Mouse (Mus musculus) lung, embryonic 14.5 days (tissue): ENCODE results near the gene Trim71. TPM values are rescaled to one million over a fixed set of nuclear protein-coding genes. Genes with fewer than 3 reads are reported as not detected.

Source experiments
- ATAC-seq: fragments of 200-750 bp; cut with Nextera tagmentation; 2 replicates; pipeline ENCODE4 v1.8.0; 2017; ENCODE audit warnings: mild to moderate bottlenecking, moderate TSS enrichment, moderate library complexity; ENCODE audit not compliant: insufficient read depth
- DNase-seq: peaks from one replicate; pipeline ENCODE4 v3.0.0-alpha.2; 2015
- H3K27ac ChIP-seq: fragments of 300-500 bp; sonication (generic); 2 replicates; pipeline ENCODE4 v1.5.1; 2014; ENCODE audit warnings: low read depth, mild to moderate bottlenecking, moderate library complexity
- H3K27me3 ChIP-seq: fragments of 300-500 bp; sonication (generic); 2 replicates; pipeline ENCODE4 v1.6.1; 2014; ENCODE audit warnings: low read length, control low read depth; ENCODE audit not compliant: insufficient read depth
- H3K36me3 ChIP-seq: fragments of 300-500 bp; sonication (generic); 2 replicates; pipeline ENCODE4 v1.6.1; 2014; ENCODE audit warnings: control low read depth; ENCODE audit not compliant: insufficient read depth
- H3K4me1 ChIP-seq: fragments of 300-500 bp; sonication (generic); 2 replicates; pipeline ENCODE4 v1.6.1; 2014; ENCODE audit warnings: antibody characterized with exemption, control low read depth; ENCODE audit not compliant: insufficient read depth
- H3K4me2 ChIP-seq: fragments of 300-500 bp; sonication (generic); 2 replicates; pipeline ENCODE4 v1.6.1; 2014; ENCODE audit warnings: mild to moderate bottlenecking
- H3K4me3 ChIP-seq: fragments of 300-500 bp; sonication (generic); 2 replicates; pipeline ENCODE4 v1.5.1; 2014; ENCODE audit warnings: low read depth, low read length
- H3K9ac ChIP-seq: fragments of 300-500 bp; sonication (generic); 2 replicates; pipeline ENCODE4 v1.6.1; 2014
- H3K9me3 ChIP-seq: fragments of 300-500 bp; sonication (generic); 2 replicates; pipeline ENCODE4 v1.6.1; 2016; ENCODE audit warnings: low read depth, low read length, control low read depth
- CTCF ChIP-seq: IDR thresholded peaks from 2 replicates; pipeline ENCODE4 v1.5.1; 2016; ENCODE audit warnings: antibody characterized with exemption, low read depth
- WGBS: fragments of 180-500 bp; shearing (Covaris S2); extraction: QIAGEN DNeasy Blood & Tissue Kit; methylation state at CpG from one replicate; pipeline ENCODE4 v1.1.7; 2014; 5-methylcytosine and 5-hydroxymethylcytosine counted together
- polyA plus RNA-seq: library from polyadenylated mRNA; unstranded; fragments of >200 nt; fragmentation: Nextera tagmentation; extraction: Ambion mirVana; gene quantifications from 2 replicates; pipeline ENCODE4 v1.2.1, GENCODE M21; 2014

Gene Trim71
- polyA plus RNA-seq, 1 experiment from 2014 or later: 1.5 TPM

DNA sequence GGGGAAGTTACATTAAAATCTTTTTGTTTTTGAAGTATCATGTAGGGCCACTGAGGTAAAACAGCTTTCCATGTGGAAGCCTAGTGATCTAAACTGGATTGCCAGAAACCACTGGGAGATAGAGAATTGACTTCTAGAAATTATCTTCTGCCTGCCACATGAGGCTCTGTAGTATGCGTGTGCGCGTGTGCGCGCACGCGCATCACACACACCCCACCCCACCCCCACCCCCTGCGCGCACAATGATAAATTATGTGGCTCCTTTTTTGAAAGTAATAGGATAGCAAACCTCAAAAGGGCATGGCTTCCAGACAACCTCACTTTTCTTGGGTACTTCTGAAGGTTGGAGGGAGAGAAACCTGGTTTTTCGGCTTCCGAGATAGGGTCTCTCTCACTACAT, 62.3 kb downstream of the Trim71 start:
- Histone ChIP-seq H3K9ac (no peak overlapping the region), H3K9me3 (no peaks in the 10 kb centered on the region), H3K27me3 (no peaks in the 10 kb centered on the region), H3K36me3 (no peaks in the 10 kb centered on the region), H3K27ac (no peak overlapping the region), H3K4me3 (no peak overlapping the region), H3K4me2 (no peak overlapping the region), H3K4me1 (no peaks in the 10 kb centered on the region)
- TF ChIP-seq CTCF: no peak
- 95% methylated on average over 11 of the region's 11 CpGs for WGBS
- ATAC-seq (no peak), DNase-seq (no peak)

DNA sequence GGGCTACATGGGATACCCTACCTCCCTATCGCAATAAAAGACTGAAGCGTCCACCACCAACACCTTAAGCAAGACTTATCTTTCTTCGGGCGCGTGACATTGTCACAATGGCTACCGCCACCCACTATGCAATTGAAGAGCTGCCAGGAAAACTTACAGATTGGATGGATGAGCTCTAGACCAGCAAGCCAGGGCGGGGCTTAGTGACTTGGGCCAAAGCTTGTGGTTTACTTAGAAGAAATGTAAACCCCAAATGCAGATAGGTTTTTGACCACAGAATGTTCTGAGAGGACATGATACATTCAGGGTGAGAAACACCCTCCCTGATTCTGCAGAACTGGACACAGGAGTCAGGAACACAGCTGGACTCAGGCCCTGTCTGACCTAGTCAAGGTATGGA, 63.1 kb downstream of the Trim71 start:
- H3K4me2 ChIP-seq: no peak overlapping the region

DNA sequence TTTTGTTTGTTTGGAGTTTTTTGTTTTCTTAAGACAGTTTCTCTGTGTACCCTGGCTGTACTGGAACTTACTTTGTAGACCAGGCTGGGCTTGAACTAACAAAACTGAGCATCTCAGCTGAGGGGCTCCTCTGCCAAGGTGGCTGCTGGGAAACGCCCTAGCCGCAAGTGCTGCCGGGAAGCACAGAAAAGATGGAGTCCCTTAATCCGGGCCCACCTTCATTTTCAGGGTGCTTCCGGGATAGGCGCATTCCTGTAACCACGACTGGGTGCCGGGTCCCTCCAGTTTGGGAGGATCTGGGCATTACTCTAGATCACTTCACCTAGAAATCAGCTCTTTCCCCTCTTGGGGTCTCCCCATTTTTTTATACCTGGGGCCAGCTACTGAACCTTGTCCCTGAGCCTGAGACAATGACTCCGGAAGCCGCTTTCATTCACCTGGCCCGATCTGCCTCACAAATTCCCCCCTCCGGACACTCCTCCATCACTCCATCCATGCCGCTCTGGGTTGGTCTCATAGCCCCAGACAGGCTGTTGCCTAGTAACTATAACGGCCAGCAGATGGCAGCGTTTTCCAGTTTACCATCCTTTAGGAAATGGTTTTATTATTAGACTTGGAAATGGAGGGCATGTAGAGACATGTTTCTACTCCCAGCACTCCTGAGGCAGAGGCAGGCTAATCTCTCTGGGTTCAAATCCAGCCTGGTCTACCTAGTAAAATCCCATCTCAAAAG, 64.2 kb downstream of the Trim71 start:
- ATAC-seq (0 out of 2 replicates have a peak, but pooled peaks have one; percentile 55), DNase-seq (peak; percentile 92)
- no peak overlapping the region for H3K4me3 ChIP-seq
- H3K27me3 ChIP-seq: no peaks in the 10 kb centered on the region
- H3K9me3 ChIP-seq: no peaks in the 10 kb centered on the region
- H3K4me2 ChIP-seq: no peak overlapping the region
- H3K36me3 ChIP-seq: no peaks in the 10 kb centered on the region
- H3K4me1 ChIP-seq: no peaks in the 10 kb centered on the region
- WGBS: 18% methylated on average over 15 of the region's 15 CpGs
- H3K27ac ChIP-seq: no peak overlapping the region
- H3K9ac ChIP-seq: no peak overlapping the region
- peak; percentile 80 for TF ChIP-seq CTCF

More for the DNA sequence above, 63.1 kb downstream of the Trim71 start:
- ATAC-seq: no peak
- Histone ChIP-seq H3K36me3 (no peaks in the 10 kb centered on the region), H3K27ac (no peak overlapping the region), H3K9ac (no peak overlapping the region), H3K9me3 (no peaks in the 10 kb centered on the region), H3K4me1 (no peaks in the 10 kb centered on the region), H3K4me3 (no peak overlapping the region), H3K27me3 (no peaks in the 10 kb centered on the region)
- 89% methylated on average over 7 of the region's 7 CpGs for WGBS
- no peak for DNase-seq
- no peak for TF ChIP-seq CTCF

DNA sequence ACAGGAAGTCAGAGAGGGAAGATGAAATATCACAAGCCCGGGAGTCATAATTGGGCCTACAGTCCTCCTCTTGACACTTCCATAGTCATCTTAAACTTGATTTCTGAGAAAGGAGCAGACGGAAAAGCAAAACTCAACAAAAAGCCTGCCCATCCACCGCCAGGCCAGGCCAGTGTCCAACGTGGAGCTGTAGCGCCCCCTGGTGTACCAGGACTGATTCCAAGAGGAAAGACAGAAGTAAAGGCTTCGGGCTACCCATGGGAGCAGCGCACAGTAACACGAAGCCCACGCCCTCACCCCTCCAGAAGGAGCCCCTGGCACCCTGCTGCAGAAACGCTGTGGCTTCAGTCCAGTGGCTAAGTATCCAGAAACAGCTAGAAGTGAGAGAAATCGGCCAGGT, 66.0 kb downstream of the Trim71 start:
- no peak overlapping the region for H3K4me3 ChIP-seq
- no peak overlapping the region for H3K27ac ChIP-seq
- TF ChIP-seq CTCF: peak; percentile 94
- 4% methylated on average over 11 of the region's 11 CpGs for WGBS
- peak; percentile 97 for DNase-seq
- ATAC-seq: peak; percentile 84
- H3K27me3 ChIP-seq: no peaks in the 10 kb centered on the region
- peak overlapping the region; percentile 4; the same call in 1 of the 2 replicates for H3K4me2 ChIP-seq
- no peaks in the 10 kb centered on the region for H3K9me3 ChIP-seq
- H3K4me1 ChIP-seq: no peaks in the 10 kb centered on the region
- no peak overlapping the region for H3K9ac ChIP-seq
- no peaks in the 10 kb centered on the region for H3K36me3 ChIP-seq

DNA sequence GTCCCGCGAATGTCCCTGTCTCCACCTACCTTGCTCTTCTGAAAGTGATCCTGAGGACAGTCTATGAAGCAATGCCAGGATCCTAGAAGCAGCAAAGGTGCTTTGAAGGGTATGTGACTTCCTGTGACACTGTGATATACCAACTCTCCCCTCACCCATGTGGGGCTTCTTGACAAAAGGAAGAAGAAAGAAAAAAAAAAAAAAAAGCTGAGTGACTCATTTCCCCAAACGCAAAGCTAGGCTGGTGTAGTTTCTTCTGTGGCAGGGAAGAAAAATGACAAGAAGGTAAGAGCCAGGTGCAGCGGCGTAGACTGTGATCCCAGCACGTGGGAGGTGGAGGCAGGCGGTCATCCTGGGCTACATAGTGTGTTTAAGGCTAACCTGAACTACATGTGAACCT, 67.7 kb downstream of the Trim71 start:
- ATAC-seq: no peak

DNA sequence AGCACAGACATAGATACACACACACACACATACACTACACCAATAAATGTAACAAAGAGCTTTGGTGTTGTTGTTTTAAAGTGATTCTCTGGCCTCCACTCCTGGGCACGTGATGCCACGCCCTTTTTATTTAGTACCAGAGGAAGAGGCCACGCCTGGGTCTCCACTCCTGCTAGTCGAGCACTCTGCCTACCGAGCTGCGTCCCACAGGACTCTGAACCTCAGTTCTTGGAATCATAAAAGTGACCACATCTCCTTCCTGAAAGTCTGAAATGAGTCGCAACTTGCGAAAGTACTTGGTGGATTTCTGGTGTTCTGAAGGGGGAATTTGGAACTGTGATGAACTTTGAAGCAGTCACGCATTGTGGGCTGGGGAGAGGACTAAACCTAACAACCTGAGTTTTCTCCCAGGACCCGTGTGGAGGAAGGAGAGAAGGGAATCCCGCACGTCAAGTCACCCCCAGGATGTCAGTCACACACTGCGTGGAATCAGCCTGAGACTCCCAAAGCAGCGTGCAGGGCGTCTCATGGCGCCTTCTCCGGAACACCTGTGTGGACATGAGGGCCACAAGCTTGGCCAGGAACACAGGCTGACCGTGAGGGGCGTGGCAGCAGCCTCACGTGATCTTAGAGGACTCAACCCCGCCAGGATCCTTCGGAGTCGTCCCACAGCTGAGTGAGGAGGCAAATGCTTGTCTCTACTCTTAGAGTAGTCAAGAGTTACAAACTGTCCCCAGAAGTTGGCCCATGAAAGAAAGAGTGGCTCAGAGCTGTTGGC, 76.5 kb downstream of the Trim71 start:
- no peak for TF ChIP-seq CTCF
- Histone ChIP-seq H3K27ac (no peak overlapping the region), H3K36me3 (no peaks in the 10 kb centered on the region), H3K9me3 (no peaks in the 10 kb centered on the region), H3K27me3 (no peaks in the 10 kb centered on the region), H3K9ac (no peak overlapping the region), H3K4me2 (no peak overlapping the region), H3K4me3 (no peak overlapping the region), H3K4me1 (no peaks in the 10 kb centered on the region)
- no peak for DNase-seq
- WGBS: 79% methylated on average over 23 of the region's 23 CpGs
- ATAC-seq: no peak

More for the DNA sequence above, 67.7 kb downstream of the Trim71 start:
- H3K4me2 ChIP-seq: no peak overlapping the region
- H3K9ac ChIP-seq: no peak overlapping the region
- 80% methylated on average over 7 of the region's 7 CpGs for WGBS
- no peaks in the 10 kb centered on the region for H3K36me3 ChIP-seq
- no peaks in the 10 kb centered on the region for H3K9me3 ChIP-seq
- no peak overlapping the region for H3K4me3 ChIP-seq
- DNase-seq: no peak
- no peaks in the 10 kb centered on the region for H3K4me1 ChIP-seq
- no peak for TF ChIP-seq CTCF
- H3K27me3 ChIP-seq: no peaks in the 10 kb centered on the region
- no peak overlapping the region for H3K27ac ChIP-seq

DNA sequence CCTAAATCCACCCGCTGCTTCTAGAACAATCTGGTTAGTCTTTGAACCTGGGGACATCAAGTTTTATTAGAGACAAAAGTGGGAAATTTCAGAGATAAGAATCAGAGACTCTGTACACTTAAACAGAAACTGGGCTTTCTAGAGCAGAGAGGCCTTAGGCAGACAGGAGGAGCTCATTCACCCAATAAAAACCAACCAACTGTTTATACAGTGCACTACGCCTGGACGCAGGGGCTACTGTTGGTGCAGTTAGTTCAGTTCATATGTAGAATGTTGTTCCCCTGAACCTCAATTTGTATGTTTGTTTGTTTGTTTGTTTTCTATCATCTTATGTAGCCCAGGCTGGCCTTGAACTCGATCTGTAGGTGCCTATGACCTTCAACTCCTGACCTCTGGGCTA, 77.4 kb downstream of the Trim71 start:
- Histone ChIP-seq H3K4me2 (no peak overlapping the region), H3K9ac (no peak overlapping the region), H3K4me3 (no peak overlapping the region), H3K27ac (no peak overlapping the region), H3K27me3 (no peaks in the 10 kb centered on the region), H3K9me3 (no peaks in the 10 kb centered on the region), H3K4me1 (no peaks in the 10 kb centered on the region), H3K36me3 (no peaks in the 10 kb centered on the region)
- ATAC-seq (no peak), DNase-seq (no peak)
- no peak for TF ChIP-seq CTCF
- WGBS: 75% methylated on average over 4 of the region's 4 CpGs
